Mouse (Mus musculus) retina, embryonic 14.5 days (tissue): ENCODE measurements around the gene Fam98a.

Source experiments
- DNase-seq: peaks from one replicate; pipeline ENCODE4 v3.0.0-alpha.2; 2015; ENCODE audit warnings: low spot score

The Fam98a gene

DNA sequence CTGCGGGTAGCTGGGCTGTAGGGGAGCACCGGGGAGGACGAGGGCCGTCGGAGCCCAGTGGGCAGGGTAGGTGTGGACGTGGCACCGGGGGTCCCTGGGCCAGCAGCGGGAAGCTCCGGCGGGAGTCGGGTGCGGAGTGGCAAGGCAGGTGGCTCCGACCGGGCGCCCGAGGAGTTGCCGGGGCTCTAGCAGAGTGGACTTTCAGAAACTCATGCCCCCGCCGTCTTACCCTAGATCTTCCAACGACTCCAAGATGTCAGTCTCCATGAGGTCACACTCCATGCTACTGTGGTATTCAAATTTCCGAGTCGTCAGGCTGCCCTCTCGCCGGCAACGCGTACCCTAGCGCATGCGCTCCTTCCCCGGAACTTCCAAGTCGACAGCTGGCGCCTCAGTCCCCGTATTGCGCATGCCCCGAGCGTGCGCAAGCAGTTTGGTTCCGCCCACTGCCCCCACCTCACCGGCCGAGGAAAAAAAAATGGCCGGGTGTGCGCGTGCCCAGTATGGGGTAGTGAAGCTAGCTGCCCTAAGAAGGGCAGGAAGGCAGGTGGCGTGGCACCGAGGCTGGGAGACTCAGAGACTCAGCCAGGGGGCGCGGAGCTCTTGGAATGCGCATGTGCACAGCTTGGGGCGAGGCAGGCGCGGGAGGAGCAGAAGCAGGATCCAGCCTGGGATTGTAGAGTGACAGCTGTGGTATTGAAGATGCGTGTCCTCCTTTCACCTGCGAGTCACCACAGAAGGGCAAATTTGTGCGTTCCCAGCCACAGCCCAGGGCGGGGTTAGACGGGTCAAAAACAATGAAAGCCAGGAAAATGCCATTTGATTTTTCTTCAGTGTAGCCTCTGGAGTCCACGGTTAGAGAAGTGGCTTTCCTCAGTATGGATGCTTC is at the start of gene Fam98a:
TSS of gene Fam98a (minus strand) at position 435 of the 889 bp plus-strand sequence.
- DNase-seq = peak; percentile 99

- DNase-seq = no peak
These were observed 46.9 kb upstream of the Fam98a start for GRCm38 (mm10) chr17:75598652-75599051.

GRCm38 (mm10) chr17:75582738-75583137 is 31.0 kb upstream of the Fam98a start:
- DNase-seq = no peak

DNA sequence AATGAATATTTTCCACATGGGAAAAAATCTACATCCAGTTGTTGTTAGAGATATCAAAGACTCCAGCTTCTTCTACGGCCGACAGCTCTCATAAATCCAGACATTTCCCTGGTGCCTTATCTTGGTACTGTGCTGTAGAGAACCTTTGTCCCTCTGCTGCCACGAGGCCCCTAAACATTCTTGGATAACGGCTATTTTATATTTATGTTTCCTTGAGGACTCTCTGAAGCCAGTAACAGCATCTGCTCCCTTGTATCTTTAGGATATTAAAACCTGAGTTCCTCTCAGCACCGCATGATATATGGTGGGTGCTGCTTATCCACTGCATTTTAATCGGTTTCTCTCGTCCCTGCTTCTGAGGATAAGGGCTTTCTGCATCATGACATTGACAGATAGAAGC is 23.9 kb upstream of the Fam98a start:
- DNase-seq = no peak

DNA sequence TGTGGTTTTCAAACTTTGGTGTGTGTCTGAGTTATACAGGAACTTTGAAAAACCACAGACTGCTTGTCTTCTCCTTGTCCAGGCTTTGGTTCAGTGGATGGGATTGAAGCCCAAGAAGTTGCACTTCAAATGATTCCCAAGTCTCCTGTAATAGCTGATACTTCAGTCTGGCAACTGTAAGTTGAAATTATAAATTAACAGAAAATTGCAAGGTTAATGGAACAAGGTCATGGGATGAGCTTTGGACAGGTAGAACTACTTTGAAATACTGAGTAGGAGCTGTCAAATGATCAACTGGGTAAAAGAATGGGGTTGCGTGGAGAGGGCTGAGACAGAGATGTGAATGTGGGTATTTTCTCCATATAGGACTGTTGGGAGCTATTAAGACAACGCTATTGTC is 6.3 kb upstream of the Fam98a start:
- no peak for DNase-seq

- DNase-seq = no peak
These were observed 5.3 kb upstream of the Fam98a start for GRCm38 (mm10) chr17:75557031-75557430.

GRCm38 (mm10) chr17:75550771-75551413 is 854 bp downstream of the Fam98a start:
- peak; percentile 29 for DNase-seq

DNA sequence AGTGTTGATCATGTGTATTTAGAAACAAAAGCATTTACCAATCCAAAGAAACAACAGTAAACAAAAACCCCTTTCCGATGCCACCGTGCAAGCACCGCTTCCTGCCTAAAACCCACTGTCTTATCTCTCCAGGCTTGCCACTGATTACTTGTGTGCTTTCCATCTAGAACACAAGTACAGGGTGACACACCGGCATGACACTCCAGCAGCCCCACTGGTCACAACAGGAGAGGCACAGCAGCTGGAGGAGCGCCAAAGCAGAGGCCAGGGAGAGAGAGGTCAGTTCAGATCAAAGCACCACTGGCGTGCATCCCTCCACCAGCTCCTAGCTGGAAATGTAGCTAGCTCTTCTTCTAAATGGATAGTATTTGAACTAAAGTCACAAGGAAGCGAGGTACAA is 7.5 kb downstream of the Fam98a start:
- no peak for DNase-seq

DNA sequence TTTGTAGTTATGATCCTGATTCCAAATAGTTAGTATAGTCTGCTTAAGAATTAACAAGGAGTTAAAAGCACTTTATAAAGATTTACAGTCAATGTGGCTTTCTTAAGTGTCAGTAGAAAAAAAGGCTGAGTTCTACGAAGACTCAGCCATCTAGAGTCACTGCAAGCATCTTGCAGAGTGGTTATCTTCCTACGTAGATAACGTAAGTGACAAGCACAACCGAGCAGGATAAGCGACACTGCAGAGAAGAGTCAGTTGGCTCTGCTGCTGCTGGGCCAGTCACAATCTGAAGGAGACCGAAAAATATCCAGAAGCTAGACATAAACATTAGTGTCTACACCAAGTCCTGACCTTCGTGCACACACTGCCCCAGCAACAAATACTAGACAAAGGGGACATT is 8.3 kb downstream of the Fam98a start:
- DNase-seq = no peak

DNA sequence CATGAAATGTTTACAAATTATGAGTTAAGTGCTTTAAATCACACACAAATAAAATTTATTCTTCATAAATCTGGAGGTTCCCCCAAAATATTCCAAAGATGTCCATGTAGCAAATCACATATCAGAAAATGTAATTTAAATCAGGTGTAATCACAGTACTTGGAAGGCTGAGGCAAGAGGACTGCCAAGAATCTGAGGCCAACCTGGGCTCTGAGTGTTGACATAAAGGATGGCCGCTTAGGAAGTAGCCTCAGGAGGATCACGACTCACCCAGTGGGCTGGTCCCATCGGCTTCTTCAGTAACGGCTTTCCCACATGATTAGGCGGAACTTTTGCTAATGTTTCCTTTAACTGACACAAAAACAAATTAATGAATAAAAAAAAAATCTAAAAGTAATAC is 11.9 kb downstream of the Fam98a start:
- no peak for DNase-seq

DNA sequence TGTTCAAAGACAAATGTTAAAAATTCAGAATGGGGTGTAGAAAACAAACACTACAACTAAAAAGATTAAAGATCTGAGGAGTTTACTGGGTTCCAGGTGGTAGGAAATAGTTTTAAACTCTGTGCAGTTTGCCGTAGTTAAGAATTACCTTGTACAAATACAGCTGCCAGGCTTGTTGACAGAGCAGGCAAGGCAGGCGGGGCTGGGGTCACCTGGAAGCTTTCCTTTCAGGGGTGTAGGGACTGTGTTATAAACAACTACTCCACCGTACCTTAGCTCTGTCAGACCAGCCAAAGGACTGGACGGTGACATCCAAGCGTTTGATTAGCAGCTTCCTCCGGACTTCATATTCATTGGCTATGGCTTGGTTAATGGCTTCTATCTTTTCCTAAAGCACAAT is 12.6 kb downstream of the Fam98a start:
- no peak for DNase-seq

DNA sequence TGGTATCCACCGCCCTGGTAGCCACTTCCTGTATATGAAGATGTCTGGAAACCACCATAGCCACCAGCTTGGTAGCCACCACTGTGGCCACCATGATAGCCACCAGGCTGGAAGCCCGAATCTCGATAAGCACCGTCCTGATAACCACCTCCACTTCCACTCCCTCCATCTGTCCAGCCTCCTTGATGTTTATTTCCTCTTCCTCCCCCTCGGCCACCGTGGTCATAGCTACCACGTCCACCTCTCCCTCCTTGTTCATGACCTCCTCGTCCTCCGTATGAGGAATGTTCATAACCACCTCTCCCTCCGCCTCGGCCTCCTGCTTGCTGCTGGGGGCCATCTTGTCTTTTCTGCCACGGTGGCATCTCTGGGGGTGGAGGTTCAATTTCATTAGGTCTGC is 13.3 kb downstream of the Fam98a start:
- no peak for DNase-seq

- DNase-seq = no peak
These were observed 14.7 kb downstream of the Fam98a start for GRCm38 (mm10) chr17:75537050-75537445.

- peak; percentile 50 for DNase-seq
These were observed 15.2 kb downstream of the Fam98a start for GRCm38 (mm10) chr17:75536396-75537049.

- DNase-seq = no peak
These were observed 16.1 kb downstream of the Fam98a start for GRCm38 (mm10) chr17:75535612-75536011.

- no peak for DNase-seq
These were observed 17.3 kb downstream of the Fam98a start for GRCm38 (mm10) chr17:75534314-75535020.

- DNase-seq = no peak
These were observed 19.2 kb downstream of the Fam98a start for GRCm38 (mm10) chr17:75532469-75532986.

DNA sequence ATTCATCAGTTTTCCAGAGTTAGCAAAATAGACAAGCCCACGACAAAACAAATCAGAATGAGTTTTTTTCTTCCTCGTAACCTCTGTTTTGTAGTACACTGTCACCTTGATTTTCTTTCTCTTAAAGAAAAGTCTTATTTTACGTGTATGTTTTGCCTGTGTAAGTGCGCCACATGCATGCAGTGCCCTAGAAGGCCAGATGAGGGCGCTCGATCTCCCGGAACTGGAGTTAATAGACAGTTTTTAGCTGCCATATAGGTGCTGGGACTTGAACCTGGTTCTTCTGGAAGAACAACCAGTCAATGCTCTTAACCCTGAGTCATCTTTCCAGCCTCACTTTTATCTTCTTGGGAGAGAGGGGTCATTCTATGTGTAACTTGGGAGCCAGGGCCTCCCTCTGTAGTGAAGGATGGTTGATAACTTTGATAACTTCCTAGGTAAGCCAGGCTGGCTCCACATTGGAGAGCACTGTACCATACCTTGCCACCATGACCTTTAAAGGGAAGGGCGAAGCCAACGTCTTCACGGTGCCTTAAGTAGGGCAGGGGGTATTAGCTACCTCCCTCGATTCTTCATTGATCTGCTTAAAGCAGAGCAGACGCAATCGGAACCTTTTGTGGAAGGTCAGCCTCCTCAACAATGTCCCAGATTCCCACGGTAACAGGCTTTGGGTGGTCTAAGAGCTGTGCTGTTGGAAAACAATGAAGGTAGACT is 22.4 kb downstream of the Fam98a start:
- DNase-seq = no peak

GRCm38 (mm10) chr17:75526411-75526810 is 25.3 kb downstream of the Fam98a start:
- no peak for DNase-seq

- DNase-seq = no peak
These were observed 27.9 kb downstream of the Fam98a start for GRCm38 (mm10) chr17:75523812-75524211.

DNA sequence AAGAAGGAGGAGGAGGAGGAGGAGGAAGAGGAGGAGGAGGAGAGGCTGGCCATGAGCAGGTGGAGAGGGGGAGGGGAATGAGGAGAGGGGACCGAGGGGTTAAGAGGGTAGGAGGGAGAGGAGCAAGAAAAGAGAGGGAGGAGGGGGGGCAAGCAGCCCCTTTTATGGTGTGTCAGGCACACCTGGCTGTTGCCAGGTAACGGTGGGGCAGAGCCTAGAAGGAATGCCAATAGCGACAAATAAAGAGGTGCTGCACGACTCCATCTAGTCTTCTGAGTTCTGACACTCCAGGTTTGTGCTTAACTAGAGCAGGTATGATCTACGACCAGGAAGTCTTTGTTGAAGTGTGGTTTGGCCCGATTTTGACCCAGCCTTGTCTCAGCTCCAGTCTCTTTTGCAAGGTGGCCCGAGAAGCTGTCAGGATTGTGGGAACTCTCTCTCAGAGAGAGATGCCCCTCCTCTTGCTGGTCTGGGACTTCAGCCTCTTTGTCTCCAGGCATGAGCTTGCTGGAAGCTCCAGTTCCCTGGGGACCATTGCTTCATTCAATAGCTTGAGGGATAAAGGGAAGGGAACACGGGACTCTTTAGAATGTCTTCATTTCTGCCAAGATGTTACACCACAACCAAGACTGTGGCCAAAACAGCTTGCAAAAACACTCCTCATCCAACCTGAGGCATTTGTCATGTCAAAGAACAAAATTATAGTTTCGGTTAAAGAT is 29.2 kb downstream of the Fam98a start:
- no peak for DNase-seq
